Comparison of ENCODE assay signal across 8 mouse cellular contexts in genomic region chr2:166592034-166592912, GRCm38 (mm10).
DNase-seq lines count a peak whose midpoint lies in the region; ATAC-seq and TF ChIP-seq lines count a peak whose summit lies in the region.

No protein-coding gene starts in this region.

- 0 out of 2 replicates have a peak, but pooled peaks have one; percentile 60 for ATAC-seq in limb, embryonic 12.5 days (ENCODE audit: insufficient number of reproducible peaks, insufficient read depth, low FRiP score, low TSS enrichment, low read depth)

- H3K9me3 ChIP-seq in limb, embryonic 12.5 days: no peaks in the 10 kb centered on the region

- no peak for TF ChIP-seq POLR2A in kidney, adult 2 months (IDR thresholded peaks at IDR 0.05; ENCODE audit: low read depth, low read length)

- H3K4me2 ChIP-seq in limb, embryonic 12.5 days: no peak overlapping the region

- no peaks in the 10 kb centered on the region for H3K36me3 ChIP-seq in kidney, adult 2 months (ENCODE audit: control insufficient read depth, insufficient read depth, low read length)
- peaks cover 44% of the 10 kb centered on the region for H3K36me3 ChIP-seq in limb, embryonic 12.5 days

- H3K9ac ChIP-seq in limb, embryonic 12.5 days (replicated peaks): no peak overlapping the region

- H3K27ac ChIP-seq in kidney, adult 2 months (ENCODE audit: insufficient read depth, low read depth, low read length): no peak overlapping the region
- H3K27ac ChIP-seq in limb, embryonic 12.5 days: no peak overlapping the region

- 42% methylated on average over 21 of the region's 21 CpGs for WGBS in kidney, adult 2 months
- 47% methylated on average over 21 of the region's 21 CpGs for WGBS in limb, embryonic 12.5 days

- no peaks in the 10 kb centered on the region for H3K27me3 ChIP-seq in kidney, adult 2 months (replicated peaks; ENCODE audit: control insufficient read depth, insufficient read depth, low read length)
- no peaks in the 10 kb centered on the region for H3K27me3 ChIP-seq in limb, embryonic 12.5 days

- peak; percentile 97; the same call in 1 of the 2 replicates for TF ChIP-seq CTCF in kidney, adult 2 months (conservative IDR thresholded peaks at IDR 0.05; ENCODE audit: insufficient read depth, insufficient read length, low read depth, low read length)

- H3K4me1 ChIP-seq in kidney, adult 2 months (ENCODE audit: control insufficient read depth, insufficient read depth, low read length): no peaks in the 10 kb centered on the region
- peaks cover 4% of the 10 kb centered on the region; the same call in 1 of the 2 replicates for H3K4me1 ChIP-seq in limb, embryonic 12.5 days (replicated peaks)

- H3K4me3 ChIP-seq in kidney, adult 2 months (ENCODE audit: insufficient read depth, low read depth, low read length): no peak overlapping the region
- no peak overlapping the region for H3K4me3 ChIP-seq in limb, embryonic 12.5 days (replicated peaks)

- peak; percentile 68 to 88 for DNase-seq in heart, adult 18-20 months
- DNase-seq in heart, adult 11 months: no peak
- peak; percentile 82 to 90 for DNase-seq in cerebellum, postnatal 4 days (ENCODE audit: low spot score in 2 of 2)
- DNase-seq in gastrocnemius, postnatal 10 days: peak; percentile 85
- peak; percentile 69 for DNase-seq in kidney, adult 2 months
- DNase-seq in naive thymus-derived CD4-positive, alpha-beta T cell, adult 2 months (ENCODE audit: low read depth): peak; percentile 83
- peak; percentile 73 to 92 for DNase-seq in spleen, postnatal 4 days (ENCODE audit: low spot score in 2 of 2)
